Mouse (Mus musculus) embryonic facial prominence, embryonic 11.5 days (tissue): ENCODE measurements around the gene Srf. TPM values are rescaled to one million over a fixed set of nuclear protein-coding genes. Genes with fewer than 3 reads are reported as not detected.

Experiments used
- ATAC-seq: fragments of 200-750 bp; cut with Nextera tagmentation; replicated peaks from 2 replicates; pipeline ENCODE4 v1.8.0; 2017; ENCODE audit warnings: low read depth; ENCODE audit not compliant: insufficient number of reproducible peaks, low FRiP score, low TSS enrichment
- DNase-seq: peaks from one replicate; pipeline ENCODE4 v3.0.0-alpha.2; 2015; ENCODE audit warnings: low spot score
- H3K27ac ChIP-seq: fragments of 300-500 bp; sonication (generic); replicated peaks from 2 replicates; pipeline ENCODE4 v1.5.1; 2014; ENCODE audit warnings: mild to moderate bottlenecking, low read depth, low read length, control low read depth
- H3K27me3 ChIP-seq: fragments of 300-500 bp; sonication (generic); 2 replicates; pipeline ENCODE4 v1.6.1; 2014; ENCODE audit warnings: mild to moderate bottlenecking, low read length, moderate library complexity, mixed read lengths; ENCODE audit not compliant: control insufficient read depth, insufficient read depth
- H3K36me3 ChIP-seq: fragments of 300-500 bp; sonication (generic); replicated peaks from 2 replicates; pipeline ENCODE4 v1.6.1; 2014; ENCODE audit warnings: low read depth, mild to moderate bottlenecking, low read length, moderate library complexity, mixed read lengths; ENCODE audit not compliant: control insufficient read depth, insufficient read depth
- H3K4me1 ChIP-seq: fragments of 300-500 bp; sonication (generic); 2 replicates; pipeline ENCODE4 v1.6.1; 2014; ENCODE audit warnings: low read length, mixed read lengths; ENCODE audit not compliant: control insufficient read depth, insufficient read depth
- H3K4me2 ChIP-seq: fragments of 300-500 bp; sonication (generic); 2 replicates; pipeline ENCODE4 v1.6.1; 2014; ENCODE audit warnings: low read depth, mild to moderate bottlenecking, control low read depth, low read length, moderate library complexity
- H3K4me3 ChIP-seq: fragments of 300-500 bp; sonication (generic); 2 replicates; pipeline ENCODE4 v1.5.1; 2014; ENCODE audit warnings: low read depth, low read length, control low read depth
- H3K9ac ChIP-seq: fragments of 300-500 bp; sonication (generic); replicated peaks from 2 replicates; pipeline ENCODE4 v1.6.1; 2014; ENCODE audit warnings: mild to moderate bottlenecking, control low read depth, low read length
- H3K9me3 ChIP-seq: fragments of 300-500 bp; sonication (generic); replicated peaks from 2 replicates; pipeline ENCODE4 v1.6.1; 2016; ENCODE audit warnings: mild to moderate bottlenecking, low read length, inconsistent platforms, mixed read lengths; ENCODE audit not compliant: control insufficient read depth
- WGBS: fragments of 180-500 bp; shearing (Covaris S2); extraction: QIAGEN DNeasy Blood & Tissue Kit; methylation state at CpG from one replicate; pipeline ENCODE4 v1.1.7; 2014; 5-methylcytosine and 5-hydroxymethylcytosine counted together
- polyA plus RNA-seq: library from polyadenylated mRNA; unstranded; fragments of >200 nt; fragmentation: Nextera tagmentation; extraction: Ambion mirVana; gene quantifications from 2 replicates; pipeline ENCODE4 v1.2.1, GENCODE M21; 2014

Srf gene
- polyA plus RNA-seq: 6.4 and 11.1 TPM in 2 replicates

DNA sequence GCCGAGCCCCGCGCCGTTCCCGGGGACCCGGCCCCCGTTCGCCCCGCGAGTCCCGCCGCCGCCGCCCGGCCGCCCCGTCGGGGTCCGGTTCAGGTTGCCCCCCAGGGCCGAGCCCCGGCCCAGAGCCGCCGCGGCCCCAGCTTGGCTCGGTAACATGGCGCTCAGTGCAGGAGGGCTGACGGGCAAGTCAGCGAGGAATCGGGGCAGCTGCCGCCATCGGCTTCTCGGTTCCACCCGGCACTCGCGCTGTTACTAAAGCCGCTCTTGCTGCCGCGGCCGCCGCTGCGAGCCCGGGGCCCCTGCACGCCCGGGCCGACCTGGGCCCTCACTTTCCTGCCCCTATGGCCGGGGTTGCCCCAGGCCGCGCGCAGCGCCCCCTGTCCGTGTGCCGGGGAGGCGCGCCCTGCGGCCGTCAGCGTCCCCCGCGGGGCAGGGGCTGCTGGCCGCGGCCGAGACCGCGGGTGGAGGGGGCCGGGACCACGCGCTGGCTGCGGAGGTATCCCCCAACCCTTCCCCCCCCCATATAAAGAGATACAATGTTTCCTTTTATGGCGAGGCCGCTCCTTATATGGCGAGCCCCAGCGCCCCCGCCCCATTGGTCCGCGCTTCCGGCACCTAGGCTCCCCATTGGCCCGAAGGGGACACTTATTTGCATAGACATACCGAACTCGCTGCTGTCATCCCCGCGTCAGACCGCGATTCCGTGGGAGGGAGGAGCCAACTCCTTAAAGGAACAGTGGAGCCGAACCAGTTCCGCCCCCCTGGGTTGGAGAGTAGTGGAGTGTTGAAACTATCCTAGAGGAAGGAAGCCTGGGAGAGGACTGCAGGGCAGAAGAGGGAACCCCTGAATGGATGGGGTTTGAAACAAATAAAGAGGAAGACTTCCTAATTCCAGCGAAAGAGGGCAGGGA is at the start of gene Srf:
Gene Srf (minus strand): TSS at position 503 of the 911 bp plus-strand sequence.
- Histone ChIP-seq H3K27ac (peak within 1 kb of the TSS; percentile 85), H3K9me3 (no peaks in the 10 kb centered on the region), H3K4me2 (peak within 1 kb of the TSS; percentile 87), H3K9ac (peak within 1 kb of the TSS; percentile 97), H3K4me3 (peak within 1 kb of the TSS; percentile 99), H3K4me1 (peaks cover 12% of the 10 kb centered on the region), H3K27me3 (no peaks in the 10 kb centered on the region), H3K36me3 (peaks cover 3% of the 10 kb centered on the region)
- peak; percentile 90 for ATAC-seq
- peak; percentile 99 for DNase-seq
- WGBS: under 1% methylated on average over 63 of the region's 87 CpGs

GRCm38 (mm10) chr17:46605126-46605525 is 49.2 kb upstream of the Srf start:
- Histone ChIP-seq H3K27me3 (no peaks in the 10 kb centered on the region), H3K4me3 (no peak overlapping the region), H3K36me3 (no peaks in the 10 kb centered on the region), H3K4me2 (no peak overlapping the region), H3K4me1 (peaks cover 2% of the 10 kb centered on the region; the same call in 1 of the 2 replicates), H3K9ac (no peak overlapping the region), H3K9me3 (no peaks in the 10 kb centered on the region), H3K27ac (no peak overlapping the region)
- DNase-seq: no peak
- ATAC-seq: no peak
- 73% methylated on average over 5 of the region's 5 CpGs for WGBS

DNA sequence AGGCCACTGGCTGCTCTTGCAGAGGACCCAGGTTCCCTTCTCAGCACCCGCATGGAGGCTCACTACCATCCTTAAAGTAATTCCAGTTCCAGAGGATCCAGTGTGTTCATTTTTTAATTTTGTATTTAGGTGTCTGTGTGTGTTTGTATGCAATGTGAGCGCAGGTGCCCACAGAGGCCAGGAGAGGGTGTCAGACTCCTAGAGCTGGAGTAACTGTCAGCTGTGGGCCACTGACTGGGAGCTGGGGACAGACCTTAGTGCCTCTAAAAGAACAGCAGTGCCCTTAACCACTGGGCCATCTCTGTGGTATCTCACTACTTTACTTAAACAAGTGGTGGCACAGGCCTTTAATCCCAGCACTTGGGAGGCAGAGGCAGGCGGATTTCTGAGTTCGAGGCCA is 47.3 kb upstream of the Srf start:
- 92% methylated on average over 4 of the region's 4 CpGs for WGBS
- Histone ChIP-seq H3K36me3 (no peaks in the 10 kb centered on the region), H3K4me3 (no peak overlapping the region), H3K9ac (no peak overlapping the region), H3K27ac (no peak overlapping the region), H3K4me2 (no peak overlapping the region), H3K27me3 (no peaks in the 10 kb centered on the region), H3K9me3 (no peaks in the 10 kb centered on the region), H3K4me1 (no peaks in the 10 kb centered on the region; the same call in 1 of the 2 replicates)
- DNase-seq (no peak), ATAC-seq (no peak)

- no peak overlapping the region for H3K9ac ChIP-seq
- H3K27me3 ChIP-seq: no peaks in the 10 kb centered on the region
- H3K27ac ChIP-seq: no peak overlapping the region
- H3K4me2 ChIP-seq: no peak overlapping the region
- no peak for ATAC-seq
- no peaks in the 10 kb centered on the region for H3K9me3 ChIP-seq
- peak; percentile 47 for DNase-seq
- no peaks in the 10 kb centered on the region for H3K36me3 ChIP-seq
- 61% methylated on average over 9 of the region's 9 CpGs for WGBS
- H3K4me1 ChIP-seq: no peaks in the 10 kb centered on the region; the same call in 1 of the 2 replicates
- no peak overlapping the region for H3K4me3 ChIP-seq
Observed at GRCm38 (mm10) chr17:46602212-46602611, 46.2 kb upstream of the Srf start.

- Histone ChIP-seq H3K4me3 (no peak overlapping the region), H3K9ac (no peak overlapping the region), H3K4me2 (no peak overlapping the region), H3K9me3 (no peaks in the 10 kb centered on the region), H3K27me3 (no peaks in the 10 kb centered on the region), H3K36me3 (no peaks in the 10 kb centered on the region), H3K4me1 (no peaks in the 10 kb centered on the region), H3K27ac (no peak overlapping the region)
- DNase-seq (no peak), ATAC-seq (no peak)
- 88% methylated on average over 2 of the region's 2 CpGs for WGBS
Observed at GRCm38 (mm10) chr17:46600569-46600968, 44.6 kb upstream of the Srf start.

- no peaks in the 10 kb centered on the region for H3K9me3 ChIP-seq
- peaks cover 9% of the 10 kb centered on the region for H3K4me1 ChIP-seq
- no peak overlapping the region for H3K4me3 ChIP-seq
- no peak overlapping the region for H3K27ac ChIP-seq
- WGBS: 86% methylated on average over 4 of the region's 4 CpGs
- H3K4me2 ChIP-seq: no peak overlapping the region
- DNase-seq (no peak), ATAC-seq (no peak)
- no peaks in the 10 kb centered on the region for H3K36me3 ChIP-seq
- no peak overlapping the region for H3K9ac ChIP-seq
- no peaks in the 10 kb centered on the region for H3K27me3 ChIP-seq
Observed at GRCm38 (mm10) chr17:46598963-46599362, 43.0 kb upstream of the Srf start.

- Histone ChIP-seq H3K36me3 (no peaks in the 10 kb centered on the region), H3K4me3 (no peak overlapping the region), H3K4me2 (no peak overlapping the region), H3K27me3 (no peaks in the 10 kb centered on the region), H3K9me3 (no peaks in the 10 kb centered on the region), H3K4me1 (peaks cover 9% of the 10 kb centered on the region), H3K9ac (no peak overlapping the region), H3K27ac (no peak overlapping the region)
- ATAC-seq (no peak), DNase-seq (no peak)
- 93% methylated on average over 11 of the region's 11 CpGs for WGBS
Observed at GRCm38 (mm10) chr17:46597956-46598355, 42.0 kb upstream of the Srf start.

- Histone ChIP-seq H3K36me3 (no peaks in the 10 kb centered on the region), H3K4me1 (peaks cover 9% of the 10 kb centered on the region), H3K27me3 (no peaks in the 10 kb centered on the region), H3K4me2 (no peak overlapping the region; the same call in 1 of the 2 replicates), H3K9ac (peak overlapping the region; percentile 32), H3K4me3 (no peak overlapping the region), H3K27ac (peak overlapping the region; percentile 65), H3K9me3 (no peaks in the 10 kb centered on the region)
- 0 out of 2 replicates have a peak, but pooled peaks have one; percentile 20 for ATAC-seq
- DNase-seq: no peak
- 82% methylated on average over 6 of the region's 6 CpGs for WGBS
Observed at GRCm38 (mm10) chr17:46595336-46595735, 39.4 kb upstream of the Srf start.
